Mouse (Mus musculus): ENCODE measurements at regions not wholly inside any gene's neighbourhood (a gene's known extent, or its start where the extent isn't known, plus 50 kb on each side); places are given as distances from the start of the nearest gene placed in this dataset.

- dilution Hi-C loops (cut with MboI; ENCODE audit: extremely low pct_ligation_motif_present, extremely low pct_unique_long_range_greater_than_20kb, low sequenced_read_pairs), result no loop called here
- Histone ChIP-seq H3K79me2 (replicated peaks; ENCODE audit: control insufficient read depth, extremely low read depth, insufficient read depth, poor library complexity, severe bottlenecking) (no peaks in the 10 kb centered on the region), H3K36me3 (replicated peaks in 1 of 2; ENCODE audit: control insufficient read depth in 1 of 2, insufficient read depth in 1 of 2, low read length in 1 of 2) (peaks cover 0 to 2% of the 10 kb centered on the region in 2 experiments), H3K4me3 (replicated peaks in 1 of 3; ENCODE audit: low read depth in 2 of 3, low read length in 2 of 3, poor library complexity in 1 of 3) (no peak overlapping the region), H3K27me3 (replicated peaks) (no peaks in the 10 kb centered on the region), H3K9ac (ENCODE audit: insufficient read depth, low read depth) (no peak overlapping the region), H3K27ac (ENCODE audit: insufficient read depth, low read depth) (no peak overlapping the region), H3K4me2 (ENCODE audit: insufficient read depth, low read depth, poor library complexity, severe bottlenecking) (no peak overlapping the region), H3K9me3 (replicated peaks; ENCODE audit: low read length) (no peaks in the 10 kb centered on the region), H3K4me1 (ENCODE audit: control insufficient read depth in 1 of 2, insufficient read depth in 2 of 2) (peaks cover 0 to 43% of the 10 kb centered on the region in 2 experiments; a peak in 2 of 4 replicates)
- in situ Hi-C loops (cut with MboI; ENCODE audit: low pct_ligation_motif_present, low pct_unique_long_range_greater_than_20kb, low sequenced_read_pairs), result loop anchor here (10.0 kb wide), 2 partner anchors 209 to 929 kb away; partner anchors contain the start of gene Trib2
- no peak for DNase-seq (ENCODE audit: extremely low read depth)
- TF ChIP-seq ETS1 (conservative IDR thresholded peaks at IDR 0.05; ENCODE audit: low read depth, low read length), result no peak
- no peak for TF ChIP-seq ZC3H11A (IDR thresholded peaks at IDR 0.05; ENCODE audit: low read depth, low read length)
- no peak for TF ChIP-seq USF1 (IDR thresholded peaks at IDR 0.05; ENCODE audit: low read depth, low read length)
- TF ChIP-seq E2F4 (IDR thresholded peaks at IDR 0.05; ENCODE audit: insufficient replicate concordance, low read depth, low read length), result no peak
- peak; percentile 66 for TF ChIP-seq RAD21 (IDR thresholded peaks at IDR 0.05; ENCODE audit: low read depth, low read length)
- no peak for TF ChIP-seq EP300 (IDR thresholded peaks at IDR 0.05; ENCODE audit: low read length)
- peak; percentile 70 for TF ChIP-seq SMC3 (IDR thresholded peaks at IDR 0.05; ENCODE audit: low read depth, low read length)
- no peak for TF ChIP-seq TBP (conservative IDR thresholded peaks at IDR 0.05; ENCODE audit: low read depth, low read length)
- no peak for TF ChIP-seq KAT2A (IDR thresholded peaks at IDR 0.05; ENCODE audit: insufficient replicate concordance, low read length)
- no peak for TF ChIP-seq GABPA (IDR thresholded peaks at IDR 0.05; ENCODE audit: insufficient replicate concordance, low read depth, low read length)
- no peak for TF ChIP-seq MAX (IDR thresholded peaks at IDR 0.05; ENCODE audit: low read length)
- no peak for TF ChIP-seq MYC (IDR thresholded peaks at IDR 0.05; ENCODE audit: low read depth, low read length)
- peak; percentile 21 to 61; a peak in 3 of 4 replicates for TF ChIP-seq CTCF (conservative IDR thresholded peaks at IDR 0.05 in 1 of 2, IDR thresholded peaks at IDR 0.05 in 1 of 2; ENCODE audit: low read depth in 2 of 2, low read length in 2 of 2)
Observed at GRCm38 (mm10) chr12:15606095-15606494, 210.6 kb downstream of the Trib2 start.

- no peaks in the 10 kb centered on the region for H3K9me3 ChIP-seq (replicated peaks; ENCODE audit: low read length)
- in situ Hi-C loops (cut with MboI; ENCODE audit: low pct_ligation_motif_present, low pct_unique_long_range_greater_than_20kb, low sequenced_read_pairs) (loop anchor here (10.0 kb wide), 2 partner anchors 210 to 930 kb away; partner anchors contain the start of gene Trib2), dilution Hi-C loops (cut with MboI; ENCODE audit: extremely low pct_ligation_motif_present, extremely low pct_unique_long_range_greater_than_20kb, low sequenced_read_pairs) (no loop called here)
- H3K79me2 ChIP-seq (replicated peaks; ENCODE audit: control insufficient read depth, extremely low read depth, insufficient read depth, poor library complexity, severe bottlenecking), result no peaks in the 10 kb centered on the region
- H3K4me3 ChIP-seq (replicated peaks in 1 of 3; ENCODE audit: low read depth in 2 of 3, low read length in 2 of 3, poor library complexity in 1 of 3), result no peak overlapping the region
- peaks cover 0 to 43% of the 10 kb centered on the region in 2 experiments; a peak in 2 of 4 replicates for H3K4me1 ChIP-seq (ENCODE audit: control insufficient read depth in 1 of 2, insufficient read depth in 2 of 2)
- no peak overlapping the region for H3K27ac ChIP-seq (ENCODE audit: insufficient read depth, low read depth)
- no peaks in the 10 kb centered on the region for H3K36me3 ChIP-seq (replicated peaks in 1 of 2; ENCODE audit: control insufficient read depth in 1 of 2, insufficient read depth in 1 of 2, low read length in 1 of 2)
- H3K9ac ChIP-seq (ENCODE audit: insufficient read depth, low read depth), result no peak overlapping the region
- no peak overlapping the region for H3K4me2 ChIP-seq (ENCODE audit: insufficient read depth, low read depth, poor library complexity, severe bottlenecking)
- TF ChIP-seq JUN (IDR thresholded peaks at IDR 0.05; ENCODE audit: insufficient read depth, low read depth, low read length) (no peak), RAD21 (IDR thresholded peaks at IDR 0.05; ENCODE audit: low read depth, low read length) (peak; percentile 45), CTCF (conservative IDR thresholded peaks at IDR 0.05 in 1 of 2, IDR thresholded peaks at IDR 0.05 in 1 of 2; ENCODE audit: low read depth in 2 of 2, low read length in 2 of 2) (peak in 1 of 2 experiments; percentile 63; a peak in 2 of 4 replicates), SMC3 (IDR thresholded peaks at IDR 0.05; ENCODE audit: low read depth, low read length) (peak; percentile 72)
- no peaks in the 10 kb centered on the region for H3K27me3 ChIP-seq (replicated peaks)
- DNase-seq (ENCODE audit: extremely low read depth), result no peak
Observed at GRCm38 (mm10) chr12:15604630-15605029, 212.1 kb downstream of the Trib2 start.
